Mouse (Mus musculus): ENCODE results near the gene Cnga1. TPM values are rescaled to one million over a fixed set of nuclear protein-coding genes. Genes with fewer than 3 reads are reported as not detected.

The Cnga1 gene
- total RNA-seq, 1 experiment = not detected

DNA sequence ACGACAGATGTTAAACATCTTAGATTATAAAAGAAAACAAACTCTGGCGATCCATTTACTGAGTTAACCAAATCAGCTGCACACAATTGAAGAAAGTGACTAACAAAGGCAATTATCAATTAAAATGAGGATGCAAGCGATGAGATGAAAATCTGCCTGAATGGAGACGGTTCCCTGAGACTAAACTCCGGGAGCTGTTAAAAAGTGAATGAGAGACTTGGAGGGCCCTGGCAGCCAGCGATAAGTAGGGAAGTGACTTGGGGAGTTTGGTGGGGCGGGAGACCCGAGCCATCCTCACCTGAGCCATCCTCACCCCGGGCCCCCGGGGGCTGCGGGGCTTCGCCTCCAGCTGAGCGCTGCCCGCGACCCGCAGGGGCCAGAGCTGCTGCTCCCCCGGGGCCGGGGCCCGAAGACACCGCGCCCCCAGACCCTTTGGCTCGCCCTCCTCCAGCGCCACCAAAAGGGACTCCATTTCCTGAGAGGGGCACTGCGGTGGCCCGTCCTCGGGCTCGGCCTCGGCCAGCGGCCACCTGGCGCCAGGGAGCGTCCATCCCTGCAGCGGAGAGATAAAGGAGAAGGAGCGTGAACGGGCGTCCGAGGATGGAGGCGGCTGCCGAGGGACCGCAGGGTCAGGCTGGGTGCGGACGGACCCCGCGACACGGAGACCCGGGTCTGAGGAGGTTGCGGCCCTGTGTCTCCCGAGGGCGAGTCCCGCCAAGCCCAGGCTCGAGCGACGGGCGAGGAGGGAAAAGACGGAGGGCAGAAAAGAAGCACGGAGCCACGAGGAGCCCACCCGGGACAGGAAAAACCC is 85.2 kb downstream of the Cnga1 start:
- TF ChIP-seq HCFC1 (IDR thresholded peaks at IDR 0.05; ENCODE audit: borderline replicate concordance, insufficient read depth, low read length) (no peak), ZNF384 (IDR thresholded peaks at IDR 0.05; ENCODE audit: low read depth, low read length) (no peak), MAFK (IDR thresholded peaks at IDR 0.05; ENCODE audit: insufficient read depth, low read depth, low read length) (no peak)
- H3K9me3 ChIP-seq (ENCODE audit: control insufficient read depth, insufficient read depth, low read depth, low read length) = no peaks in the 10 kb centered on the region
- peak overlapping the region; percentile 80 to 95 for H3K4me3 ChIP-seq (ENCODE audit: insufficient read depth in 1 of 2, low read depth in 1 of 2, low read length in 2 of 2, poor library complexity in 1 of 2, severe bottlenecking in 1 of 2)
- in situ Hi-C loops (cut with MboI; ENCODE audit: low sequenced_read_pairs in 2 of 2, unreplicated experiment in 2 of 2) = no loop called here
- peak overlapping the region; percentile 93 for H3K9ac ChIP-seq (ENCODE audit: insufficient read depth, low read depth, low read length, poor library complexity, severe bottlenecking)
- no peak for DNase-seq (ENCODE audit: low read depth, low spot score)
- H3K36me3 ChIP-seq (ENCODE audit: control insufficient read depth, insufficient read depth, low read length, poor library complexity, severe bottlenecking) = no peaks in the 10 kb centered on the region
- H3K4me1 ChIP-seq (ENCODE audit: control insufficient read depth in 2 of 2, insufficient read depth in 2 of 2, low read length in 2 of 2, poor library complexity in 1 of 2) = no peaks in the 10 kb centered on the region
- no peak overlapping the region for H3K27ac ChIP-seq (ENCODE audit: insufficient read depth, low read depth, low read length, poor library complexity, severe bottlenecking)

DNA sequence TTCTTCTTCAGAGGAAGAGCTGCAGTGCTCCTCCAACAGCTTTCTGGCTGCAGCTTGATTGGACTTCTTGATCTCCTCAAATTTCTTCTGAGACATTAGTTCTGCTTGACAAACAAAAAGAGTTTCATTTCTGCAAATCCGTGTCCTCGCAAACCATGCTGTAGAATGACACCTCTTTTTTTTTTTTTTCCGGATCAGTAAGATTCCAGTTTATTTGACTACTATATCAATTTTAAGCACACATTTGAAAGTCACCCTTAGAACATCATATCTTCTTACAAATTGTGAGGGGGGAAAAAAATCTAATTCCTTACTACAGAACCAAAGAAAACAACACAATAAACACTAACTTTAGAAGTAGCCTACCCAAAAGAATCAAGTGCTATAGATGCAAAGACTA is 87.8 kb downstream of the Cnga1 start:
- Histone ChIP-seq H3K27ac (ENCODE audit: insufficient read depth, low read depth, low read length, poor library complexity, severe bottlenecking) (no peak overlapping the region), H3K36me3 (ENCODE audit: control insufficient read depth, insufficient read depth, low read length, poor library complexity, severe bottlenecking) (no peaks in the 10 kb centered on the region), H3K4me1 (ENCODE audit: control insufficient read depth in 2 of 2, insufficient read depth in 2 of 2, low read length in 2 of 2, poor library complexity in 1 of 2) (no peaks in the 10 kb centered on the region), H3K9me3 (ENCODE audit: control insufficient read depth, insufficient read depth, low read depth, low read length) (no peaks in the 10 kb centered on the region), H3K9ac (ENCODE audit: insufficient read depth, low read depth, low read length, poor library complexity, severe bottlenecking) (no peak overlapping the region), H3K4me3 (ENCODE audit: insufficient read depth in 1 of 2, low read depth in 1 of 2, low read length in 2 of 2, poor library complexity in 1 of 2, severe bottlenecking in 1 of 2) (no peak overlapping the region)
- DNase-seq (ENCODE audit: low read depth, low spot score) = no peak
- TF ChIP-seq MAFK (IDR thresholded peaks at IDR 0.05; ENCODE audit: insufficient read depth, low read depth, low read length) (no peak), HCFC1 (IDR thresholded peaks at IDR 0.05; ENCODE audit: borderline replicate concordance, insufficient read depth, low read length) (no peak), ZNF384 (IDR thresholded peaks at IDR 0.05; ENCODE audit: low read depth, low read length) (no peak), ZC3H11A (IDR thresholded peaks at IDR 0.05; ENCODE audit: borderline replicate concordance, low read depth, low read length) (no peak), CHD2 (IDR thresholded peaks at IDR 0.05; ENCODE audit: low read depth, low read length) (no peak)
- in situ Hi-C loops (cut with MboI; ENCODE audit: low sequenced_read_pairs in 2 of 2, unreplicated experiment in 2 of 2) = no loop called here

Other genes starting within 250 kb of the Cnga1 start
- 0.21 and 0.49 TPM in 2 replicates for gene Corin, start 139.8 kb downstream of the Cnga1 start, total RNA-seq (2012; rRNA removed)
- 10.6 and 13.4 TPM in 2 replicates for gene Nfxl1, start 84.6 kb downstream of the Cnga1 start, total RNA-seq (2012; rRNA removed)
- 0.22 TPM in 1 of 2 replicates, not detected in the other for gene Zar1, start 63.0 kb downstream of the Cnga1 start, total RNA-seq (2012; rRNA removed)
- not detected in 2 replicates for gene Gm5868, start 56.7 kb downstream of the Cnga1 start, total RNA-seq (2012; rRNA removed)
- 0.11 and 0.22 TPM in 2 replicates for gene Nipal1, start 3.5 kb upstream of the Cnga1 start, total RNA-seq (2012; rRNA removed)
- gene Txk, start 108.5 kb upstream of the Cnga1 start, total RNA-seq (2012; rRNA removed) = 0.09 TPM in 1 of 2 replicates, not detected in the other
- gene Tec, start 224.2 kb upstream of the Cnga1 start, total RNA-seq (2012; rRNA removed) = 2.1 and 4.7 TPM in 2 replicates